In genomic region chr9:21924099-21924493, GRCm38 (mm10) we compare ENCODE assay signal across 8 mouse cellular contexts. TPM values are rescaled to one million over a fixed set of nuclear protein-coding genes. Genes with fewer than 3 reads are reported as not detected.
DNase-seq lines count a peak whose midpoint lies in the region; ATAC-seq and TF ChIP-seq lines count a peak whose summit lies in the region.

No protein-coding gene starts in this region.

- H3K4me3 ChIP-seq in bone marrow, adult 2 months (replicated peaks; ENCODE audit: control insufficient read depth, low read depth, low read length) = no peak overlapping the region
- H3K4me3 ChIP-seq in forebrain, embryonic 16.5 days (replicated peaks; ENCODE audit: low read length) = no peak overlapping the region
- H3K4me3 ChIP-seq in hindbrain, embryonic 13.5 days = no peak overlapping the region

- WGBS in bone marrow, adult 2 months = 13% methylated on average over 6 of the region's 6 CpGs
- 72% methylated on average over 6 of the region's 6 CpGs for WGBS in forebrain, embryonic 16.5 days
- 69% methylated on average over 6 of the region's 6 CpGs for WGBS in hindbrain, embryonic 13.5 days

- H3K27me3 ChIP-seq in forebrain, embryonic 16.5 days (replicated peaks; ENCODE audit: control insufficient read depth, insufficient read depth, low read length) = no peaks in the 10 kb centered on the region
- no peaks in the 10 kb centered on the region for H3K27me3 ChIP-seq in hindbrain, embryonic 13.5 days

- TF ChIP-seq POLR2A in bone marrow, adult 2 months (IDR thresholded peaks at IDR 0.05; ENCODE audit: borderline replicate concordance, control insufficient read depth, low read depth, low read length) = no peak

- ATAC-seq in megakaryocyte progenitor cell, adult 5-6 weeks (replicated peaks; ENCODE audit: poor library complexity) = peak; percentile 74
- ATAC-seq in forebrain, embryonic 16.5 days = no peak
- no peak for ATAC-seq in hindbrain, embryonic 13.5 days (ENCODE audit: low FRiP score)

- peaks cover 5% of the 10 kb centered on the region; the same call in 1 of the 2 replicates for H3K4me1 ChIP-seq in bone marrow, adult 2 months (ENCODE audit: control insufficient read depth, insufficient read depth, low read length)
- H3K4me1 ChIP-seq in forebrain, embryonic 16.5 days (replicated peaks; ENCODE audit: control insufficient read depth, insufficient read depth, low read length) = peaks cover 14% of the 10 kb centered on the region
- peaks cover 16% of the 10 kb centered on the region for H3K4me1 ChIP-seq in hindbrain, embryonic 13.5 days (replicated peaks)

- H3K27ac ChIP-seq in bone marrow, adult 2 months (ENCODE audit: control insufficient read depth, insufficient read depth, low read depth, low read length, poor library complexity) = peak overlapping the region; percentile 44; the same call in 1 of the 2 replicates
- H3K27ac ChIP-seq in forebrain, embryonic 16.5 days (ENCODE audit: low read length) = no peak overlapping the region
- no peak overlapping the region for H3K27ac ChIP-seq in hindbrain, embryonic 13.5 days

- H3K9me3 ChIP-seq in forebrain, embryonic 16.5 days (ENCODE audit: control insufficient read depth, low read length) = no peaks in the 10 kb centered on the region
- H3K9me3 ChIP-seq in hindbrain, embryonic 13.5 days = no peaks in the 10 kb centered on the region

- no peak overlapping the region for H3K9ac ChIP-seq in forebrain, embryonic 16.5 days (replicated peaks; ENCODE audit: low read depth, low read length)
- H3K9ac ChIP-seq in hindbrain, embryonic 13.5 days = no peak overlapping the region

- H3K4me2 ChIP-seq in forebrain, embryonic 16.5 days (ENCODE audit: low read length) = no peak overlapping the region
- H3K4me2 ChIP-seq in hindbrain, embryonic 13.5 days = no peak overlapping the region

- no peak for TF ChIP-seq CTCF in bone marrow, adult 2 months (IDR thresholded peaks at IDR 0.05; ENCODE audit: control insufficient read depth, insufficient read depth, low read length)

- peak; percentile 91 for DNase-seq in Muller cell, postnatal 12 days (ENCODE audit: inconsistent ontology term)
- peak; percentile 96 to 98 for DNase-seq in heart, adult 18-20 months
- peak; percentile 92 for DNase-seq in kidney, postnatal 14 days
- peak; percentile 85 to 95 for DNase-seq in urinary bladder, postnatal 36 days (ENCODE audit: low spot score in 2 of 2)

- H3K36me3 ChIP-seq in forebrain, embryonic 16.5 days (ENCODE audit: control insufficient read depth, insufficient read depth) = no peaks in the 10 kb centered on the region
- H3K36me3 ChIP-seq in hindbrain, embryonic 13.5 days = peaks cover 5% of the 10 kb centered on the region

RNA-seq across cellular contexts. Expression of gene Ccdc159, which starts 3.2 kb away (rescaled TPM):
- not detected in 2 replicates for polyA plus RNA-seq in bone marrow, adult 2 months (2011; ENCODE audit: insufficient read depth, insufficient read length, low replicate concordance, missing spikeins)
- 1 to 10 TPM; 3.7 to 6.0 TPM for total RNA-seq in heart, adult 18-20 months (2021)
- total RNA-seq in megakaryocyte progenitor cell, adult 5-6 weeks (2015) = 0.12 TPM in 1 of 2 replicates, not detected in the other
- total RNA-seq in megakaryocyte progenitor cell, adult 5-6 weeks (2017) = 0.08 and 0.41 TPM in 2 replicates
- 5.4 and 11.9 TPM in 2 replicates for polyA plus RNA-seq in forebrain, embryonic 16.5 days (2015; fragmentation: Nextera tagmentation; extraction: Ambion mirVana)
- 8.9 and 10.4 TPM in 2 replicates for polyA plus RNA-seq in hindbrain, embryonic 13.5 days (2015; fragmentation: Nextera tagmentation; extraction: Ambion mirVana)

RNA-seq across cellular contexts. Expression of gene Tmem205, which starts 3.3 kb away (rescaled TPM):
- 9.2 and 37.4 TPM in 2 replicates for polyA plus RNA-seq in bone marrow, adult 2 months (2011; ENCODE audit: insufficient read depth, insufficient read length, low replicate concordance, missing spikeins)
- 10 to 100 TPM; 72.7 to 81.2 TPM for total RNA-seq in heart, adult 18-20 months (2021)
- 49.4 and 60.5 TPM in 2 replicates for total RNA-seq in megakaryocyte progenitor cell, adult 5-6 weeks (2015)
- total RNA-seq in megakaryocyte progenitor cell, adult 5-6 weeks (2017) = 19.7 and 22.1 TPM in 2 replicates
- polyA plus RNA-seq in forebrain, embryonic 16.5 days (2015; fragmentation: Nextera tagmentation; extraction: Ambion mirVana) = 47.7 and 54.8 TPM in 2 replicates
- 47.1 and 48.2 TPM in 2 replicates for polyA plus RNA-seq in hindbrain, embryonic 13.5 days (2015; fragmentation: Nextera tagmentation; extraction: Ambion mirVana)

RNA-seq across cellular contexts. Expression of gene Rab3d, which starts 6.1 kb away (rescaled TPM):
- polyA plus RNA-seq in bone marrow, adult 2 months (2011; ENCODE audit: insufficient read depth, insufficient read length, low replicate concordance, missing spikeins) = 8.5 and 20.9 TPM in 2 replicates
- 10 to 100 TPM; 16.2 to 18.2 TPM for total RNA-seq in heart, adult 18-20 months (2021)
- total RNA-seq in megakaryocyte progenitor cell, adult 5-6 weeks (2015) = 14.5 and 20.1 TPM in 2 replicates
- 37.3 and 50.6 TPM in 2 replicates for total RNA-seq in megakaryocyte progenitor cell, adult 5-6 weeks (2017)
- polyA plus RNA-seq in forebrain, embryonic 16.5 days (2015; fragmentation: Nextera tagmentation; extraction: Ambion mirVana) = 37.4 and 39.5 TPM in 2 replicates
- polyA plus RNA-seq in hindbrain, embryonic 13.5 days (2015; fragmentation: Nextera tagmentation; extraction: Ambion mirVana) = 15.9 and 18.5 TPM in 2 replicates

RNA-seq across cellular contexts. Expression of gene Plppr2, which starts 12.7 kb away (rescaled TPM):
- polyA plus RNA-seq in bone marrow, adult 2 months (2011; ENCODE audit: insufficient read depth, insufficient read length, low replicate concordance, missing spikeins) = 1.4 and 2.1 TPM in 2 replicates
- total RNA-seq in heart, adult 18-20 months (2021) = 1 to 10 TPM; 2.4 to 3.0 TPM
- 0.42 TPM in 2 replicates for total RNA-seq in megakaryocyte progenitor cell, adult 5-6 weeks (2015)
- total RNA-seq in megakaryocyte progenitor cell, adult 5-6 weeks (2017) = 0.21 TPM in 1 of 2 replicates, not detected in the other
- 74.1 and 89.9 TPM in 2 replicates for polyA plus RNA-seq in forebrain, embryonic 16.5 days (2015; fragmentation: Nextera tagmentation; extraction: Ambion mirVana)
- polyA plus RNA-seq in hindbrain, embryonic 13.5 days (2015; fragmentation: Nextera tagmentation; extraction: Ambion mirVana) = 67.5 and 71.4 TPM in 2 replicates

RNA-seq across cellular contexts. Expression of gene Swsap1, which starts 31.5 kb away (rescaled TPM):
- polyA plus RNA-seq in bone marrow, adult 2 months (2011; ENCODE audit: insufficient read depth, insufficient read length, low replicate concordance, missing spikeins) = 4.2 and 5.7 TPM in 2 replicates
- 1 to 10 TPM; 7.6 to 7.8 TPM for total RNA-seq in heart, adult 18-20 months (2021)
- 8.1 and 9.0 TPM in 2 replicates for total RNA-seq in megakaryocyte progenitor cell, adult 5-6 weeks (2015)
- total RNA-seq in megakaryocyte progenitor cell, adult 5-6 weeks (2017) = 4.1 and 5.8 TPM in 2 replicates
- polyA plus RNA-seq in forebrain, embryonic 16.5 days (2015; fragmentation: Nextera tagmentation; extraction: Ambion mirVana) = 9.0 and 12.5 TPM in 2 replicates
- 9.1 and 9.7 TPM in 2 replicates for polyA plus RNA-seq in hindbrain, embryonic 13.5 days (2015; fragmentation: Nextera tagmentation; extraction: Ambion mirVana)
